Mouse (Mus musculus) cerebellum, adult (tissue): ENCODE measurements around the gene Hk1.
A peak's percentile ranks its signal among the peaks of the same experiment; 100 is the strongest.

Source experiments
- ATAC-seq: cut with Nextera tagmentation; 2 replicates; pipeline ENCODE4 v1.9.2; 2017; ENCODE audit warnings: mild to moderate bottlenecking, moderate library complexity, mixed read lengths; ENCODE audit not compliant: insufficient number of reproducible peaks, low FRiP score, low TSS enrichment

Gene Hk1

GRCm38 (mm10) chr10:62379808-62380207, at the start of gene Hk1:
TSS of gene Hk1 (minus strand) at chr10:62379908.
- ATAC-seq = no peak

DNA sequence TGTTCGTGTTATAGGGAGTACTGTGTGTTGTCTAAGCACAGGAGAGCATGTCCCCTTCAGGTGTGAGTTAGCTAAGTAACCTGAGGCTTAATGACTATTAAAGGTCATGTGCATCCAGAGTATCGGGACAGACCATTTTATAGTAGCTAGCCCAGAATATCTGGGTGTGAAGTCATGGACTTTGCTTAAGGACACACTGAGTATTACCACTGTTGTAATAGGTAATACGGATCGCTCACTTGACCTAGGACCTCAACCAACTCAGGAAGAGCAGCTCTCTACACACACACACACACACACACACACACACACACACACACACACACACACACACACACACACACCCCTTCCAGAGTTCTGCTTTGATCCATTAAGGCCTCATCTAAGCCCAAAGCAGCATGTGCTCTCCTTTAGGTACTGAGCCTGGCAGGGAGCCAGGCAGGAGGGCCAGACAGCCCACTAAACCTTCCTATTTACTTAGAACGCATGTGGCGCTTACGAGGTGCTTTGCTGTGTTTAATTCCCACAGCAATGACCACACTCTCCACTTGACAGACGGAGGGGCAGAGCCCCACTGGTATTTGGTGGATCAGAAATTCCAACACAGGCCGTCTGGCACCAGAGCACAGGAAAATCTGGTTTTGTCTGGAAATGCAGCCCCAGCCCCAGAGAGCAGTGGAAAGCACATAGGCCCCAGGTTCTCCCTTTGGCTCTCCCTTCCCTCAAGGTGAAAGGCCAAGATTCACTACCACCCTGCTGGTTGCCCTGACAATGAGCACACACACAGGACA, 45.6 kb upstream of the Hk1 start:
- no peak for ATAC-seq

DNA sequence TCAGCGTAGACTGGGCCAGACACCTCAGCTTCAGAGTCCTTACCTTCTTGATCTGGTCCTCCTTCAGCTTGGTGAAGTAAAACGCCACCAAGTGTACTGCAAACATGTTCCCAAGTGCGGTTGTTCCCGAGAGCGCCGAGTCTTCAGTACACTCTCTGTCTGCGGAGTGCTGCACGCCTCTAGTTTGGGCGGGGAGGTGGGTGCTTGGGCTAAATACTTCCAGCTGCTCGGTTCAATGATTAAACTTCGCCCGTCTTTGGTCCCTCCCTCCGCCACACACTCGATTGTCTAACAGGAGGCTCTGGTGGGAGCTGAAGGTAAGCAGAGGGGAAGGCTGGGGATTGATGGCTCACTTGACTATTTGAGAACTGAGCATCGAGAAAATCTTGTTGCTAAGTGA, 42.5 kb upstream of the Hk1 start, which contains the start of gene Hkdc1:
TSS of gene Hkdc1 (minus strand) at position 237 of the 400 bp plus-strand sequence.
- ATAC-seq = no peak

DNA sequence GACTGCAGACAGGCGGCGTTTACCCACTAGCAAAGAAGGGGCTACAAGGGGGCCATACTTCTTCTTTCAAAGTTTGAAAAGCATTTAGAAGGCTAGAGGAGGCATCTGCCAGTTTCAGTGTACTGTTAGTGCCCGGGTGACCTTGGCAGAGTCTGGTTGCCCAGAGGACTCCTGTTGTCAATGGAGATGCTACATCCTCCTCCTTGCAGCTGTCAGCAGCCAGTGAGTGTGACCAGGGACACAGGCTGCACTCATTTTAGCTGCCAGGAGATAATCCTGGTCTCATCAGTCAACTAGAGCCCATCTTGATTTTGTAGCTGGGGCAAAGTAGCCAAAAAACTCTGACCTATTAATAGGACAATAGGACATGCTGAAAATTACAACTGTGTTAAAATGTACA, 41.4 kb upstream of the Hk1 start:
- ATAC-seq = no peak

DNA sequence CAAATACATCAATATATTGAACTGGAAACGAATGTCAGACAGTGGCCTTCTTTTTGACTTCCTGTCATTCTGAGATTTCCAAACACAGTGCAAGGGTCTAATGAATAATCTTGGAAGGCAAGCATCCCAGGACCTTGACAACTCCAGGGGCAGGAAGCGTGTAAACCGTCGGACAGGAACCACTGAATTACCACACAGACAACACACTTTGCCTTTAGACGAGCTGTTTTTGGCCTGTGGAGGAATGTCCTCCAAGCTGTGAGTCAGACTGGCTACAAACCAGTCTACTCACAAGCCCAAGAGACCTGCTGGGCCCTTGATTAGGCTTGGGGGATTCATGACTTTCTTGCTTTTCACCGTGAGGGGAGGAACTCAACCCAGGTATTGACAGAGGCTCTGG, 40.7 kb upstream of the Hk1 start:
- ATAC-seq = no peak

DNA sequence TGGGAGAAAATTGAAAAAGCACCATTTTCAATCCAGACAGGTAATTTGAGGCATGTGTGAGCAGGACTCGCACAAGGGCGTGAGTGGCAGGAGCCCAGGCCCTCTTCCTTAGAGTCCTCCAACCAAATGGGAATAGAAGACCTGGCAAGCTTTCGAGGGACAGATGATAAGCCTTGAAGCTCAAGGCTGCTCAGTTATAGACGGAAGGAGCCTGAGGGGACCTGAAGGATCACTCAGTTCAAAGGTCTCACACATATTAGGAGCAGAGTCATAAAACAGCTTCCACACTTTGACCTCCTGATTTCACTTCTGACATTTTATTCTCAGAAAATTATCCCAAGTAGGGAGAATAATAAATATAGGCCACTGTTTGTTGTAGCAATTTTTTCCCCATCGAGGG, 39.7 kb upstream of the Hk1 start:
- no peak for ATAC-seq

DNA sequence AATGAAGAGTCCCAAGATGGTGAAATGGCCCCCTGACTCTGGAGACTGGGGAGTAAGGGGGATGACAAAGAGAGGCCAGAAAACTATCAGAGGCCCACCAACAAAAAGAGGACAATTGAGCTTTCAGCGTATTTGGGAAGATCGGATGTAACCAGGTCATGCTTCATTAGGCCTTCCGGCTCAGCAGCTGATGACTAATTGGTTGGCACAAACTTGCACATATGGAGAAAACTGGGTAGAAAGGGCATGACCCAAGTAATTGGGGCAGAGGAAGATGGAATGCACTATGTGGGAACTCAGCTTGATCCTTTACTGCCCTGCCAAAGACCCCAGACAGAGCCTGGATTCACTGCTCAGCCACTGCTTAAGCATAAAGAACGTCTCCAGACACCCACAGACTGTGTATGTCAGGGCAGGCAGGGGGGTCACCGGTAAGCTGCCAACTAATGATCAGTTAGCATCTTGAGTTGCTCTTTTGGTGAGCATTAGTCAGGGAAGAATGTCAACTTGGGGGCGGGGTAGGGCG, 39.2 kb upstream of the Hk1 start:
- no peak for ATAC-seq

DNA sequence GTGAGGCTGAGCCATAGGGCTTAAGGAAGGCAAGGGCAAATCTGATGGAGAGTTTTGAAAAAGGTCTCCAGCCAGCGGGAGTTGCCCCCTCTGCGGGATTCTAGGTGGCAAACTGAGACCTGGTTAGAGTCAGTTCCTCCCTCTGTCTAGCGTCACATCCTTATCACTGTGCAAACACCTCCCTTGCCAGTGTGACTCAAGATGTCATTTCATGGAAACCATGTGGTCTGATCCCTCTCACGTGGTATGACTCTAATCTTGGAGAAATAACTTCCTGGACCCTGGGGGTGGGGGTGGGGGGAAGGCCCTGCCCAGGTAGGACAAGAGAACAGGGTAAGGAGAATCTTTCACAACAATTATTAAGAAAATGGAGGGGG, 33.9 kb upstream of the Hk1 start:
- ATAC-seq = no peak

DNA sequence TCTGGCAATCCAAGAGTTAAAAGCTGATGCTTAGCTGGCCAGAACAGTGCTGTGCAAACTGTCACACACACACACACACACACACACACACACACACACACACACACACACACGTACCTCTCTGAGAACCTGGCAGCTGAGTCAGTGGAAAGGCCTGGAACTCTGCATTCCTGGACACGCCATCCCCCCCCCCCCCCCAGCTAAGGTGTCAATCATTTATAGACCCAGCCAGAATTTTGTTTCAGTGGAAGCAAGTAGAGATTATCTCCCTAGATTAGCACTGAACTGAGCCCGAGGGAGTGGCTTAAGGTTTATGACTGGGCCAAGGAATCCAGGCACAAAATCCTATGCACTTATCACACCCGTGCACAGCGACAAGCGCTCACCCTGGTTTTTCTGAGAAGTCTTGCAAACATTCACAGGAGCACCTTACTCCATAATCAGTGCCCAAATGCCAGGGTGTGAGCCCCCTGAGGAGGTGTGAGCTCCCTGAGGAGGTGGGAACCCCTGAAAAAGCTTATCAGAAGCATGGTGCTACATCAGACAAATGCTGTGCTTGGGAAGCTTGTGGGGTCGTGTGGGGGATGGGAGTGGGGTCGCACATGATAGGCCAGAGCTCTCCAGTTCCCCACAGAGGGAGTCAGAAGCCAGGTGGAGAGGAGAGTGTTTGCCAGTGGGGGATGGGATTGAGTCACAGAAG, 33.3 kb upstream of the Hk1 start:
- ATAC-seq = no peak

DNA sequence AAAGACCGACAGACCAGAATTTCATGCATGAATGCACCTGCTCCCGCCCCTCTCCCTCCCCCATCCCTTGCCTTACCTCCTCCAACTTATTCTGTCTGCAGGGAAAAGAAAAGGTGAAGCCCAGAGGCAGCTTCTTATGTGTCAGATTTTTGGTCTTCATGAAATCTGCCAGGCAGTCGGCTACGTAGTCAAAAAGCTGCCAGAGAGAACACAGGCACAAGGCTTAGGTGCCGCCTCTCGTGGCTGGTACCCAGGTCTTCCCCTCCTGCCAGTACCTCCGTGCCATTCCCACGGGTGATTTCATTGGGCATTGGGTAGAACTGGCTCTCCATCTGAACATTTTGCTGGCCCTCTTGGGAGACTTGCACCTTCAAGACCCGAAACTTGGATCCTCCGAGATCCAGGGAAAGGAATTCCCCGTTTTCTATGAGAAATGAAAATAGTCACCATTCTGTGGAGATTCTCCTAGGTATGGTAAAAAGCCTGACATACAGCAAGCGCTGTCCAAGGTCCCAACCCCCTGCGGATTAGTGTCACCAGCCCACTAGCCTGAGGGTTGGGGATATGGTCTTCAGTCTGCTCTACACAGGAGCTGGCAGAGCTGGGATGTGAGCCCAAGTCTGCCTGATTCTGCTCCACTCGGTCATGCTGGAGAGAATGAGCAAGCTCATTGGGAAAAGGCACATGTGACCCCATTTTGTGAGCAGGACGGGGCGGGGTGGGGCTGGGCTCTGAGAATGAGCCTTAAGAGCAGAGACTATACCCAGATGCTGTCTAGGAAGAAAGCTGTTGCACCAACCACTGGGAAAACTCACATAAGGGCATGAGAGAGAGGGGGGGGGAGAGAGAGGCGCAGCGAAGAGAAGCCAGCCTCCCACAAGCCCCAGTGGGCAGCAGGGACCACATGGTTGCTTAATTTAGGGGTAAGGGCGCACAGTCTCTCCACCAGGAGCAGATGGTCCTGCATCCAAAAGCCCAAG, 32.0 kb upstream of the Hk1 start:
- no peak for ATAC-seq

DNA sequence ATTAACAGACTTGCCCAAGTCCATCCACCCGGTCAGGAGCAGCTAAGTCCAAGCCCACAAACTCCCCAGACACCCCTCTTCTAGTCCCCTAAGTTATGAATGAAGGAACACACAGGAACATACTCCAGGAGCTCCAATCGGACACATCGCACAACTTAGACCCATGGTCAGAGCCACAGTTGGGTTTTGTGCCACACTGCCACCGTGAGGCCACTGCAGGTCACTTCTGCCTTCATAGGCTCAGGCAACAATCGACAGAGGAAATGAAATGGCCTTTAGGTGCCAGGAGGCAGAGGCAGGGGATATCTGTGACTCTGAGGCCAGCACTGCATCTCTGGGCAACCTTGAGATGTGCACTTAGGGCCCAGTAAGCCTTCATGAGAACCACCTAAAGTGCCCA, 31.2 kb upstream of the Hk1 start:
- ATAC-seq = peak; percentile 89

GRCm38 (mm10) chr10:62404901-62405300, 25.2 kb upstream of the Hk1 start:
- ATAC-seq = no peak

- ATAC-seq = no peak
Measured at GRCm38 (mm10) chr10:62401641-62402111, 22.0 kb upstream of the Hk1 start.

- no peak; the same call in 1 of the 2 replicates for ATAC-seq
Measured at GRCm38 (mm10) chr10:62383011-62383410, 3.3 kb upstream of the Hk1 start.

DNA sequence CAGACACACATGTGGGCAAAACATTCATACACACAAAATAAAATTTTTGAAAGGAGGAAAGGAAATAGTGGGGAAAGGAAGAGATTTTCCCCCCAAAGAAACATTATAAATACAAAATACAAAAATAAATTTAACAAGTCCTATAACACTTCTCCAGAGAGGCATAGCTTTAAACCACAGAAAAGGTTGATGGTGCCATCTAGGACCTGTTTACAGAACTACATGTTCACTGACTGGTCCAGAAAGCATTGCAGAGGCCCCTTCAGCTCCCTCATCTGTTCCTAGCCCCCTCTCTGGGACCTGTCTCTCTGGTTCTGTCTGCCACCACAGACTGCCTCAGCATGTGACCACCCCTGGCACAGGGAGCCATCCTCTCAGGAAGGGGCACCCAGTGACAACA, 1.2 kb upstream of the Hk1 start:
- no peak for ATAC-seq

DNA sequence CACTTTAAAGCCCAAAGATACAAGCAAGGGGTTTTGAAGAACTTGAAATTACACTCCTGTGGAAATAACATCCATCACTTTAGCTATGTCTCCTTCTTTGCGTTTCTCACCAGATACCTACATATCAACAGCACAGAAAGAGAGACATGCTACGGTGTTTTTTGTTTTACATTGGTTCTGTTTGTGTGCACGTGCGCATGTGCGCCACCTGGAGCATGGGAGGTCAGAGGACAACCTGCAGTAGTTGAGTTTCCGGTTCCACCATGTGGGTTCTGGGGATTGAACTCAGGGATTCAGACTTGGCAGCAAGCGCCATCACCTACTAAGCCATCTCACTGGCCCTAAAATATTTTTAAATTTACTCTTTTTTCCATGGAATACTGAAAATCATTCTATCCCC, 20.9 kb downstream of the Hk1 start:
- ATAC-seq = no peak

DNA sequence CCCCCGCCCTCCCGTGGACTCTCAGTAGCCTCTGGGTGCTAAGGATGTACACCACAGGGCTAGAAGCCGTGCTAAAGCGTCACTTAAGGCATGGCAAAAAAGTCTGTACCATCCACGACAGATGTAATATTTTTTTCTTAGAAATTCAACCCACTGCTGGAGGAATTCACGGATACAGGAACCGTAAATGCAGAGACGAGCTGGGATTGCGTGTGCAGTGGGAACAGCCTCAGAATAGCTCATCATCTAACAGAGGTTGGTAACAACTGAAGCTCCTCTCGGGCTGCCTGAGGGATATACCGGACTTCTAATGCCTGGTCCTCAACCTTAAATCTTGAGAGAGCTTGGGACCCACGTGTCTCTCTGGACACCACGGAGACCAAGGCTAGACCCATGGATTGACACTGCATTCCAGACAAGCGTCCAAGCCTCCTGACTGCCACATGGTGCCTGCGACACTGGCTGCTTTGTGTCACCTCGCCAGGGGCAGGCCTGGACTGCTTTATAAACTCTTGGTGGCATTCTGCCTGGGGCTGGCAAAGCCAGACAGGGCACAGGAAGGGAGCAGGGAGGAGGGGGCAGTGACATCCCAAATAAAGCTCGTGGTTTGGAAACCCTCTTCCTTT, 23.5 kb downstream of the Hk1 start:
- no peak for ATAC-seq

GRCm38 (mm10) chr10:62345147-62345546, 34.6 kb downstream of the Hk1 start:
- ATAC-seq = no peak

DNA sequence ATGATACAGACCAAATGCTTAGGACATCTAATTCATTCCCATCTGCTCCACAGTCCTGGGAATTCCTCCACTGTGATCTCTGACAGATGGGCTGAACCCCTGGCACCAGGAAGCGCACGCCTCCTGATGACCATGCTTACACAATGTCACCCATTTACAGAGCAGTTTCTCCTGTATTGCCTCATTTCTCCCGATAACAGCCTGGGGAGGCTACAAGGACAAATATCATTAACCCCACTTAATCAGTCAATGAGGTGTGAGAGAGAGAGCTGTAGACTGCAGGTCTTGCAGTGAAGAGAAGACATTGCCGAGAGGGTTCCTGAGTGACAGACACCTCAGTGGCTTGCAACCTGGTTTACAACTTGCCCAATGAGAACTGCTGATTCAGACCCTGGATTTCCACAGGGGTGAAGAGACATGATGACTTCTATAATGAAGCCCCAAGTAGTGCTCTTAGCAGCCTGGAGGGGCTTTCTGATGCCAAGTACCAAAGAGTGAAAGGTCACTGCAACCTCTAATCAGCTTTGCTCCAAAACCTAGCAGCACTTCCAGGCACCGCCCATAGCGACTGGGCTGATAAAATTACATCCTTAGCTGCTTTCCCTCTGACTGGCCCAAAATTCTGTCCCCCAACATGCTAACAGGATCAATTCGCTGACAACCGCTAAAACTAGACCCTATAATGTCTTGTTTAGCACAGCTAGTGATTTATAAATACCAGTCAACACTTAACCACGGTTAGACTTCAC, 35.5 kb downstream of the Hk1 start:
- no peak for ATAC-seq
